Mouse (Mus musculus) left cerebral cortex, adult 9 months (tissue): ENCODE measurements at regions not wholly inside any gene's neighbourhood (a gene's known extent, or its start where the extent isn't known, plus 50 kb on each side); places are given as distances from the start of the nearest gene placed in this dataset.

Source experiments
- DNase-seq, 2 experiments: peaks; one replicate each; pipeline ENCODE4 v3.0.0; 2022; ENCODE audit warnings: low spot score in 2 of 2

DNA sequence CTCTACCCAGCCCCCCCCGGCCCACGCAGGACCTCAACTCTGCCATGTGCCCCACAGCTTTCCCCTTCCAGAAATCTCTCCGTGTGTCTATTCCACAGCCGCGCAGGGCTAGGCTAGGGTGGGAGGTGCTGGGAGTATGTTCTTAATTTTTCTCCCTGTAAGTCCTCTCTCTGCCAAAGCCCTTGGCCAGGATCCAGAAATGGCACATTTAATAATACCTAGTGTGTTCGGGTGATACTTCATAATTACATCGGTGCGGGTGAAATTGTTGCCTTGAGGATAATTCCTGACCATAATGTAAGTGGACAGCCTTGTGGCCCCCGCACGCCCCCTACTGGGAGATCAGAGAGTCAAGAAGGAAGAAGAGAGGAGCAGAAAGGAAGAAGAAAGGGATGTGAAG is 1093.5 kb downstream of the Mrps31 start:
- DNase-seq, result peak; percentile 19 to 61

DNA sequence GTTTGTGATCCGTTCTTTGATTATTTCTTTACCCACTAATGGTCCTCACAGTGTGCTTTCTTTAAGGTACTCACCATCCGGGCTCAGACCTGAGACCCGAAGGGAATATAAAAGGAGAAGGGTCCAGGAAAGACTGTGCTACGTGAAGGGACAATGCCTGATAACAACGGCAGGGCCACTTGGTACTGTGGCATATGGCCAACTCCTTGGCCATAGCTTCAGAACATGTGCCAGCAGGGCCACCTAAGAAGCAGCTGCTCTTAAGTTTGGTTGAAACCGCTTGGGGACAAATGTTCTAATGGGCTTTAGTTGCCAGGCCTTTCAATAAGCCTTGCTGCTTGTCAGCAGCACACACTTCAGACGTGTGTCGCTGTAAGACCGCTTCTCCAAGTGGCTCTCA is 1094.1 kb downstream of the Mrps31 start:
- DNase-seq, result no peak

DNA sequence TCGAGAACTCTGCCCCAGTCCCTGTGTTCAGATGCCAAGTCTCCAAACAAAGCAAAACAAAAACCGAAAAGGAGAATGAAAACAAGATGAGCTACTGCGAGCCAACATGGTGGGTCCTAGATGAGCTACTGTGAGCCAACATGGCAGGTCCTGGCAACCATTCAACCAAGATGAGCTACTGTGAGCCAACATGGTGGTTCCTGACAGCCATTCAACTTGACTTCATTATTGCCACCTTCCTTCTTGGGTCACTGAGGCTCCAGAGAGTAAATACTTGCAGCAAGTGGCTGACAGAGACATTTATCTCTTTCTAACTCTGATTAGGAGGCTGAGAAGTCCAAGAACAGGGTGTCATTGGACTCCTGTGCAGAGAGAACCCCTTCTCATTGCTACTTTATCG is 1094.8 kb downstream of the Mrps31 start:
- no peak for DNase-seq

DNA sequence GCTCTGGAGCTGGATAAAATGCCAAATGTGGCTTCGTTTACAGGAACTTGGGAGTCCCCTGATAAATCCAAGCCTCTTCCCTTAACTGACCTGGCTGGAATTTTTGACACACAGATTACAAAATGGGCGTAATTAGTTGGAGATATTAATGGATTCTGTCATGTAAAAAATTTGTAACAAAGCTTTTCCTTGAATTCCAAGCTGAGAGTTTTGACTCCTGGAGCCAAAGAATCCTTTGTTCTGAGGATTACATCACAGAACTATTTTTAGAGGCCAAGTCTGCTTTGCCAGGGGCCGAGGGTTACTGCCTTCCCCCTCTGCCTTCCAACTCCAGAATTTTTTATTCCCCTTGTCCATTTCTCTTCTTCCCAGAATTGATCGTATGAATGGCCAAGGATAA is 1096.5 kb downstream of the Mrps31 start:
- no peak for DNase-seq

DNA sequence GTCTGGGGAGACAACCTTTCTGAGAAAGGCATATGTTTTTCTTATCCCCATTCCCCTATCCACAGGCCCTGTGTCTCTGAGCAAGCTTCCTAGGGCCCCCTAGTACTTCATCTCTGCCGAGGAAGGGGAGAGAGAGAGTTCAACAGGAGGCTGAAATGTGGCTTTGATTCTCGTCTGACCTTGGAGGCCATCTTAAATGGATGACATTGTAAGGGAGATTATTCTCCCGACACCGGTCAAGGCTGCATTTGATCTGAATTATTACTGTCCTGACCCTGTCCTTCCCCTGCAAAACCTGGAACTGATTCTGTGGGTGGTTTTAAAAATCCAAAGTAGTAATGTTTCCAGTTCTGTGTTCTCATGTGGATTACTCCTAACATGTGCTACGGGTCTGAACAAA is 1098.9 kb downstream of the Mrps31 start:
- no peak for DNase-seq

GRCm38 (mm10) chr8:23510561-23510960 is 1099.4 kb downstream of the Mrps31 start:
- no peak for DNase-seq

GRCm38 (mm10) chr8:23511264-23511663 is 1100.1 kb downstream of the Mrps31 start:
- DNase-seq, result no peak

DNA sequence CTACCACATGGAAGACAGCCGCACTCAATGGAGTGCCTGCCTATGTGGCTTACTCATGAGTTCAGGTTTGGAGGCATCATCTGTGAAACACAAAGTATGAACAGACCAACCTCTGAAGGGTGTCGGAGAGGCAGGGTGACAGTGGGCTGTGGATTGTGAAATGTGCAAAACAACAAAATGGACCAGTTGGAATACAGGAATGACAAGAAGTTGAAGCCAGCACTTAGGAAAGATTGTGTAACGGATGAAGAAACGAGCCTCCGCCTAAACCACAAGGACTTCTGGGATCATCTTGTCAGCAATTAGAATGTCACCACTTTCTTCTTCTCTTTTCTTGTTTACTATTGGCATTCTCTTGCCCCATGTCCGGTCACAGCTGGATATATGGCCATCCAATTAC is 1100.6 kb downstream of the Mrps31 start:
- DNase-seq, result no peak

DNA sequence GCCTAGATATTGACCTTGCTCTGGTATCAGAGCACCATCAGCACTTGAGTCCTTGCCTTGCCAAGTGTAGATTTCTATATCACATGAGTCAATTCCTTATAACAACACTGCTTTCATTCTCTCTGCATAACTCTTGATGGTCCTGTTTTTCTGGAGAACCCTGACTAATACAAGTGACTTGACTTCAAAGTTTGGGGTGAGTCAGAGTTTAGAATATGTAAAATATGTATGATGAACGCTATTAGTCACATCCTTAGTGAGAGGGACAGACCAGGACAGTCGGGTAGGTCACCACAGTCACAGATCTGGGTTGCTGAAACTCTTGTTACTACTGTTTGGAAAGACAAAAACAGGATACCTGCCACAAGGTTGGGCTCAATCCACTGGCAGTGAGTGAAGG is 1105.3 kb downstream of the Mrps31 start:
- no peak for DNase-seq

GRCm38 (mm10) chr8:23531551-23532142 is 1120.5 kb downstream of the Mrps31 start:
- DNase-seq, result peak in 1 of 2 experiments; percentile 30

DNA sequence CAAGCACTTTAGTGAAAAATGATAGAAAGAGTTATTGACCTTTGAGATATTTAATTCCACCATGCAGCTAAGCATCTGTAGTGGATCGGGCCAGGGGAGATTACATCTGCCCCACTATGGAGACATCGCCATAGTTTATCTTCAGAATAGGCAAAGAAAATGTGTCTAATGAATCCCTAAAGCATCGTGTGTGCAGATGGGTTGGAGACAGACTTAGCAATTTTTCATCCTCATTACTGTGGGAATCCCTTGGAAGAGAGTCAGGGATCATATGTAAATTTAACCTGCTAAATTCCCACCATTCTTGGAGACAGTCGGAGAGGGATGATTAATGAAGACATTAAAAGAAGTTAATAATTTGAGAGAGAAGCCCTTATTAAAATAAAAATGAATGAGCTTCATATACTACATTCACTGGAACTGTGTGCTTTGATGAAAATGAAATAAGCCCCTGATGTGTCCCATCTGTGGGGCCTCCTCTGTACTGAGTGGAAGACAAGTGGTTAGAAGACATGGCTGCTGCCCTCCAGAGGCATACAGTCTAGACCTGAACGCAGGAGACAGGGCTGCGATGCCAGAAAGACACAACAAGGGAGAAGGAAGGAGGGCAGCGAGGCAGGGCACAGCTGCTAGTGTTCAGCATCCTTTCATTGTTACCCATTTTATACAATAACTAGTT is 1126.7 kb downstream of the Mrps31 start:
- no peak for DNase-seq

- no peak for DNase-seq
Observed at GRCm38 (mm10) chr8:23553565-23554473, 1142.7 kb downstream of the Mrps31 start.

- DNase-seq, result no peak
Observed at GRCm38 (mm10) chr8:23560836-23561235, 1149.7 kb downstream of the Mrps31 start.

- no peak for DNase-seq
Observed at GRCm38 (mm10) chr8:23561683-23562385, 1150.7 kb downstream of the Mrps31 start.

DNA sequence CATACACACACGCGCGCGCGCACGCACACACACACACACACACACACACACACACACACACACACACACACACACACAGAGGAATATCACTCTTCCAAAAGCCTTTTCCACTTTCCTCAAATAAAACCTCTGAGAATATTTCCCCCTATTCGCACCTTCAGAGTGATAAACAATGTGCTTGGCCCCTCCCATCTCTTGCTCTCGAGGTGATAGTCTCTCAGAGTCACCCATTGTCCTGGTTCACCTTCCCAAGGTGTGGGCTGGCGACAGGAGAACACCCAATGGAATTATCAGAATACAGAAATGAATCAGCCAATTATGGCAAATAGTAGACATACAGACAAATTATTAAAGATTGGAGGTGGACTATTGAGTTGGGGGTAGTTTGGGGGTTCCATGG is 1151.3 kb downstream of the Mrps31 start:
- no peak for DNase-seq

DNA sequence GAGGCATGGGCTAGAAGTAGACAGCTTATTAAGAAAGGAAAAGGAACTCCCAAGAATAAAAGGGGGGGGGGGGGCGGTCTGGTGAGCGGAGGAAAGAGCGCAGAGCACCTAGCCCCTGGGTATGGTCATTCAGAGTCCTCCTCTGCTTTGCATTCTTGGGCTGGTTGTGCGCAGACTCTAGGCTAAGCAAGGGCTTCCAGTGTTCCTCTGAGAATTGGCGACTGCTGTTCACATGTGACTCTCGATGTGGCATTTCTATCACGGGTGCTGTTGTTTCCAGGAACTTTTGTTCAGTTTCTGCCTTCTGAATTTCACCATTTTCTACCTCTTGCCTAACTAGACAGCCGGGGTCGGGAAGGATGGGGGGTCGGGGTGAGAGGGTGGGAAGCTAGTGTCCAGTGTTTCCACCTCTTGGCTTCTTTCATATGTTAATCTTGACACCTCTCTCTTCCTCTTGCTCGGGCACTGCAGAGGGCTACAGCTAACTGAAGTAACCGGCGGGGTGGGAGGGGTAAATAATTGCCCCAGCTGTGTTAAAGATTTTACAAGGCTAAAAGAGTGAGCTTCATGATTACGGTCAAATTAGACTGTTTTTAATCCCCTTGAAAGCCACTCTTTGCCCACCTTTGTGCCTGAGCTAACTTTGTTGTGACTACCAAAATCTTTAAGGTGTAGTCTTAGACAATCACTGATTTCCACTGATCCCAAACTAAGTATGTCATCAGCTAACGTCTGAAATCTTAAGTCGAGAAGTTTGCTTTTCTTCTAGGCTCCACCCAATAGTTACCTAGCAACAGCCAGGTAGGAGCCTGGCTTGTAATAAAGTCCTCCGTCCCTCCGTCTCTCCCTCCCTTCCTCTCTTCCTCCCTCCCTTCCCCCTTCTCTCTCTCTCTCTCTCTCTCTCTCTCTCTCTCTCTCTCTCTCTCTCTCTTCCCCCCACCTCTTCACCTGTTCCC is 1152.2 kb downstream of the Mrps31 start:
- DNase-seq, result no peak

GRCm38 (mm10) chr8:23567906-23568305 is 1156.7 kb downstream of the Mrps31 start:
- DNase-seq, result no peak

GRCm38 (mm10) chr8:23571338-23571737 is 1154.3 kb downstream of the Adam3 start:
- DNase-seq, result peak in 1 of 2 experiments; percentile 16

DNA sequence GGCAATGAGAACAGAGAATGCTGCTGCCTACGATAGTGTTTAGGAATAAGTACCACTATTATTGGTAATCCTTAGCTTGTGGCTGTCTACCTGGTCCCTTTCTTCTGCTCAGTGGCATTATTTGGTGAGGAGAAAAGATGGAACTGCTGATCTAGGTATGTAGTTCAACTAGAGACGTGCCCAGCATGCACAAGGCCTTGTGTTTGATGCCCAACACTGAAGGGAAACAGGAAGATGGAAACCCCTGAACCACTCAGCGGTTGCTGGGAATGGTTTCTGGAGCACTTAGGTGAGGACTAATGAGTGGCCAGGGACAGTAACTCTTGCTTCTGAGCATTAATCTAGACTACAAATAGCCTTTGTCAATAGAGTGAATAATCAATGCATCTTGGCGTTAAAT is 1145.5 kb downstream of the Adam3 start:
- DNase-seq, result no peak

GRCm38 (mm10) chr8:23580701-23581100 is 1145.0 kb downstream of the Adam3 start:
- DNase-seq, result no peak
